Mouse (Mus musculus) activated CD4-positive, CD25-positive, alpha-beta regulatory T cell, adult 9 weeks (primary cell): ENCODE data around the gene Bsg. TPM values are rescaled to one million over a fixed set of nuclear protein-coding genes. Genes with fewer than 3 reads are reported as not detected.

Source experiments
- polyA plus RNA-seq: library from polyadenylated mRNA; unstranded; fragments of 100-300 nt; shearing (Covaris generic); gene quantifications from one replicate; pipeline ENCODE4 v1.2.1, GENCODE M21; 2017

Gene Bsg
- polyA plus RNA-seq = 281 TPM

GRCm38 (mm10) chr10:79704065-79704969, at the start of gene Bsg:
Bsg (plus strand) TSS chr10:79704491.

GRCm38 (mm10) chr10:79664131-79664665, 40.1 kb upstream of the Bsg start, which contains the start of gene Madcam1:
Madcam1 (plus strand) TSS chr10:79664559.

GRCm38 (mm10) chr10:79668771-79669575, 35.3 kb upstream of the Bsg start, which contains the start of gene Tpgs1:
Tpgs1 (plus strand) TSS chr10:79669369.

GRCm38 (mm10) chr10:79681591-79682245, 22.6 kb upstream of the Bsg start, which contains the start of gene Cdc34:
Cdc34 (plus strand) TSS chr10:79682195.

GRCm38 (mm10) chr10:79688720-79689119, 15.6 kb upstream of the Bsg start, which contains the start of gene Gzmm:
Gzmm (plus strand) TSS chr10:79689020.

GRCm38 (mm10) chr10:79716254-79716987, 12.1 kb downstream of the Bsg start, which contains the start of gene Hcn2:
Hcn2 (plus strand) TSS chr10:79716634.

GRCm38 (mm10) chr10:79745898-79746773, 41.8 kb downstream of the Bsg start, which contains the start of gene Polrmt:
Polrmt (minus strand) TSS chr10:79746581.

GRCm38 (mm10) chr10:79754856-79755516, 50.7 kb downstream of the Bsg start, which contains the start of gene Fgf22:
Fgf22 (plus strand) TSS chr10:79755076.

Other genes with a start within 250 kb of the Bsg start
- gene Vmn2r83, start 235.8 kb upstream of the Bsg start, polyA plus RNA-seq = not detected
- gene Plpp2, start 170.7 kb upstream of the Bsg start, polyA plus RNA-seq = 6.1 TPM
- gene Mier2, start 149.3 kb upstream of the Bsg start, polyA plus RNA-seq = 39.1 TPM
- gene Theg, start 117.2 kb upstream of the Bsg start, polyA plus RNA-seq = not detected
- gene C2cd4c, start 90.5 kb upstream of the Bsg start, polyA plus RNA-seq = not detected
- gene Shc2, start 66.6 kb upstream of the Bsg start, polyA plus RNA-seq = not detected
- not detected for gene Odf3l2, start 58.8 kb upstream of the Bsg start, polyA plus RNA-seq
- not detected for gene Madcam1, start 39.9 kb upstream of the Bsg start, polyA plus RNA-seq
- 46.7 TPM for gene Tpgs1, start 35.1 kb upstream of the Bsg start, polyA plus RNA-seq
- 14.7 TPM for gene Cdc34, start 22.3 kb upstream of the Bsg start, polyA plus RNA-seq
- 0.71 TPM for gene Gzmm, start 15.5 kb upstream of the Bsg start, polyA plus RNA-seq
- not detected for gene Hcn2, start 12.1 kb downstream of the Bsg start, polyA plus RNA-seq
- gene Polrmt, start 42.1 kb downstream of the Bsg start, polyA plus RNA-seq = 46.0 TPM
- not detected for gene Fgf22, start 50.6 kb downstream of the Bsg start, polyA plus RNA-seq
- gene Rnf126, start 62.5 kb downstream of the Bsg start, polyA plus RNA-seq = 5.1 TPM
- 0.68 TPM for gene Fstl3, start 72.8 kb downstream of the Bsg start, polyA plus RNA-seq
- gene Prss57, start 86.5 kb downstream of the Bsg start, polyA plus RNA-seq = not detected
- 0.38 TPM for gene Palm, start 89.1 kb downstream of the Bsg start, polyA plus RNA-seq
- gene Misp, start 116.5 kb downstream of the Bsg start, polyA plus RNA-seq = not detected
- gene Ptbp1, start 149.9 kb downstream of the Bsg start, polyA plus RNA-seq = 322 TPM
- gene Prtn3, start 170.0 kb downstream of the Bsg start, polyA plus RNA-seq = not detected
- gene Plppr3, start 170.1 kb downstream of the Bsg start, polyA plus RNA-seq = 3.9 TPM
- not detected for gene Elane, start 181.8 kb downstream of the Bsg start, polyA plus RNA-seq
- gene Cfd, start 186.4 kb downstream of the Bsg start, polyA plus RNA-seq = not detected
- 20.7 TPM for gene Med16, start 204.4 kb downstream of the Bsg start, polyA plus RNA-seq
- 15.2 TPM for gene Gm26602, start 206.4 kb downstream of the Bsg start, polyA plus RNA-seq
- gene Kiss1r, start 212.5 kb downstream of the Bsg start, polyA plus RNA-seq = 0.28 TPM
- gene R3hdm4, start 216.7 kb downstream of the Bsg start, polyA plus RNA-seq = 208 TPM
- gene Arid3a, start 222.6 kb downstream of the Bsg start, polyA plus RNA-seq = 12.7 TPM